Mouse (Mus musculus) C2C12 (cell line): ENCODE data around the gene Bcor. TPM values are rescaled to one million over a fixed set of nuclear protein-coding genes. Genes with fewer than 3 reads are reported as not detected.

Experiments
- H3K27me3 ChIP-seq: one replicate; pipeline ENCODE4 v1.6.1; 2011; ENCODE audit not compliant: control insufficient read depth, insufficient read depth, insufficient read length
- H3K36me3 ChIP-seq: one replicate; pipeline ENCODE4 v1.6.1; 2011; ENCODE audit not compliant: control insufficient read depth, insufficient read depth
- H3K4me3 ChIP-seq: one replicate; pipeline ENCODE4 v1.5.1; 2011; ENCODE audit warnings: mild to moderate bottlenecking, control low read depth; ENCODE audit not compliant: poor library complexity, insufficient read depth, severe bottlenecking
- H3K79me2 ChIP-seq: one replicate; pipeline ENCODE4 v1.6.1; 2011; ENCODE audit not compliant: control insufficient read depth, insufficient read depth
- H3K79me3 ChIP-seq: one replicate; pipeline ENCODE4 v1.6.1; 2011; ENCODE audit warnings: low read depth, control low read depth
- H3ac ChIP-seq: one replicate; pipeline ENCODE3; 2011; ENCODE audit warnings: low read depth; ENCODE audit not compliant: control insufficient read depth, insufficient read length
- CEBPB ChIP-seq: IDR thresholded peaks from one replicate; pipeline ENCODE4 v1.6.1; 2011; ENCODE audit warnings: low read depth, mild to moderate bottlenecking, control low read depth, moderate library complexity
- CTCF ChIP-seq: IDR thresholded peaks from one replicate; pipeline ENCODE4 v1.5.1; 2011; ENCODE audit not compliant: control insufficient read depth, insufficient read depth, insufficient read length
- FOSL1 ChIP-seq: IDR thresholded peaks from one replicate; pipeline ENCODE4 v1.8.0; 2011; ENCODE audit warnings: mild to moderate bottlenecking, low read length; ENCODE audit not compliant: poor library complexity, insufficient read depth, severe bottlenecking
- MAX ChIP-seq: IDR thresholded peaks from one replicate; pipeline ENCODE4 v1.6.1; 2011; ENCODE audit warnings: mild to moderate bottlenecking, control low read depth
- MYOD1 ChIP-seq: IDR thresholded peaks from one replicate; pipeline ENCODE4 v1.6.1; 2011; ENCODE audit warnings: low read depth; ENCODE audit not compliant: control insufficient read depth, insufficient read length
- MYOG ChIP-seq: IDR thresholded peaks from one replicate; pipeline ENCODE4 v1.6.1; 2011; ENCODE audit not compliant: control insufficient read depth, insufficient read length; ENCODE audit errors: extremely low read depth
- USF1 ChIP-seq: IDR thresholded peaks from one replicate; pipeline ENCODE4 v1.6.1; 2011; ENCODE audit warnings: low read depth, mild to moderate bottlenecking, control low read depth, moderate library complexity
- polyA plus RNA-seq: library from polyadenylated mRNA; unstranded; fragments of >200 nt; fragmentation: generic; extraction: Trizol; gene quantifications from one replicate; pipeline ENCODE4 v1.2.1, GENCODE M21; 2012; ENCODE audit warnings: missing spikeins

The Bcor gene
- polyA plus RNA-seq, 1 experiment = 15.2 TPM

- no peaks in the 10 kb centered on the region for H3K27me3 ChIP-seq
- no peaks in the 10 kb centered on the region for H3K36me3 ChIP-seq
- H3K79me3 ChIP-seq = peaks cover 11% of the 10 kb centered on the region
- TF ChIP-seq FOSL1 = no peak
- TF ChIP-seq MYOG = no peak
- TF ChIP-seq MYOD1 = no peak
- H3ac ChIP-seq = no peak overlapping the region
- peaks cover 22% of the 10 kb centered on the region for H3K79me2 ChIP-seq
- no peak overlapping the region for H3K4me3 ChIP-seq
Measured at GRCm38 (mm10) chrX:12082184-12082583, 78.0 kb downstream of the Bcor start.

DNA sequence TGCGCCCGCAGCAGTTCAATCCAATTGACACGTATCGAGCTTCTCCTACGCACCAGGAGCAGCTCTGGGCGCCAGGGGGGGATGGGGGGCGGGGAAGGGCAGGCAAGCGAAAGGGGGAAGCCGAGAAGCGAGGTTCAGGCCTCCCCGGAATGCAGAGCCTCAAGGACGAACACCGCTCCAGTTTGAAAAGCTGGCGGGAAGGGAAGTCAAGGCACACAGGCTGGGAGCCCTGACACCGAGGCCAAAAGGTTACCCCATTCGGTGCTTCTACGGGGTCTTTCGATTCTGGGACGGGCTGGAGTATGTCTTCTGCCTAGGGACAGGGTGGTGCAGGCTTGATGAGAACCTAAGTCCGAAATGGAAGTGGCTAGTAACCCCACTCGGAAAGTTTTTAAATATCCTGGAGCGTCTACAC is 78.4 kb downstream of the Bcor start:
- TF ChIP-seq USF1 = no peak
- TF ChIP-seq MYOD1 = no peak
- TF ChIP-seq FOSL1 = no peak
- Histone ChIP-seq H3K27me3 (no peaks in the 10 kb centered on the region), H3K79me3 (peaks cover 11% of the 10 kb centered on the region), H3ac (no peak overlapping the region), H3K79me2 (peaks cover 26% of the 10 kb centered on the region), H3K4me3 (no peak overlapping the region), H3K36me3 (no peaks in the 10 kb centered on the region)

DNA sequence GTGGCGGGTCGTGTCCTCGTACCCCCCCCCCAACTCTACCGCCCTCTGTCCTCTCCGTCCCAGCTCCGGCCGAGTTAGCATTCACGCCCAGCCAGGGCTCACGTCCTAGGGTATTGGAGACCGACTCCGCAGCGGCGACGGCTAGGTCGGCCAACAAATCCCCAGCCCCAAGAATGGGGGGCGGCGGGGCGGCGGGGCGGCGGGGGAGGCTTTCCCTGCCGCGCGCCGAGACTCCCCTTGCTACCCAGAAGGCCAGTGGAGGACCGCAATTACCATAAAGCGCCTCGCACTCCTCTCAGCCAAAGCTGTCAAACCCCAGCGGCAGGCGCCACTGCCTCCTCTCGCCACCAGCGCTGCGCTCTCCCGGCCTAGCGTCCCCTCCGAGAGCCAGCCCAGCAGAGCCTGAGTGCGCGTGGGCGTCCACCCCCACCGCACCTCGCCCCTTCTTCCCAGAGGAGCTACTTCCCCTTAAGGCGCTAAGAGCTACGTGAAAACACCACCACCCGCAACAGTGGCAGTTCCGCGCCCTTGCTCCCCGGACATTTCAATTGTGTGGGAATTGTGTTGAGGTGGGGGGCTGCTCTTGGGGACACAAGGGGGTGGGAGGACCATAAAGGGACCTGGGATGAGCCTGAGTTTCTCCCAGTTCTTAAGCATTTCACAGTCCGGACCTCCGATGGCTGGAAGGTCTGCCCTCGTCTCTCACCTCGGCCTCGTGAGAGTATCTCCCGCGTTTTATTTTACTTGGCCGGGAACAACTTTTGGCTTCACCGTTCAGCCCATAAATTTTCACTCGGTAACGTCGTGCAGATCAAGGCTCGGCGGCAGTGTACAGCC is 79.0 kb downstream of the Bcor start:
- no peaks in the 10 kb centered on the region for H3K36me3 ChIP-seq
- no peaks in the 10 kb centered on the region for H3K27me3 ChIP-seq

DNA sequence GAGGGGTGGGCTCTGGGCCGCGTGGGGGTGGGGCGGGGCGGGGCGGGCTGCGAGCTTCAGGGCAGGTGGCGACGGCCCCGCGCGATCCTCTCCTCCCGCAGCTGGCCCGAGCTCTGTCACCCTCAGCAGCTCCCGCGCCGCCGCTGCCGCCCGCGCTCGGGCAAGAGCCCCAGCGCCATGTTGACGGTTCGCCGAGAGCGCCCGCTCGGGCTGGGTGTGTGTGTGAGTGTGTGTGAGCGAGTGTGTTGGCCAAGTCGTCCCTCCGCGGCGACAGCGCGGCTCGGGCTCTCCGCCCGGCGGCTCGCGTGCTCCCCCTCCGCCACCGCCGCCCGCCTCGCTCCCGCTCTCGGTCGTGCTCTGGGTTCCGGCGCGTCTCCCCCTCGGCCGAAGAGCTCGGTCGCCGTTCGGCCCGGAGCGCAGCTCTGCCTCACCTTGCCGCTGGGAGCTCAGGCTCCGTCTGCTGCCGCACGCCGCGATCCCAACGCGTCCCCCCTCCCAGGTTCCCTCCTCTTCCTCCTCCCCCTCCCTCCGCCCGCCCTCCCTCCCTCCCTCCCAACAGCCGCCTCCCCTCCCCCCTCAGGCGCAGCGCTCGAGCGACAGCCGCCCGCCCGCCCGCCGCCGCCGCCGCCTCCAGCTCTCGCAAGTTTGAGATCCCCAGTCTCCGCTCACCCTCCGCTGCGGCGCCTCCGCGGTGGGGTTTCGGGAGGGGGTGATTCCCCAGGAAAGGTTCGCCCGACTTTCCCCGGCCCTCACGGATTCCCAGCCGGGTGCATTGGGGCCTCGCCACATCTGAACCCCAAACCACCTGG is 79.9 kb downstream of the Bcor start:
- no peaks in the 10 kb centered on the region for H3K27me3 ChIP-seq
- H3K36me3 ChIP-seq = no peaks in the 10 kb centered on the region
- H3K4me3 ChIP-seq = peak overlapping the region; percentile 44
- H3K79me2 ChIP-seq = peaks cover 41% of the 10 kb centered on the region
- no peak for TF ChIP-seq MYOG
- no peak for TF ChIP-seq CTCF
- TF ChIP-seq CEBPB = no peak
- TF ChIP-seq FOSL1 = no peak
- no peak for TF ChIP-seq MYOD1
- no peak for TF ChIP-seq MAX
- TF ChIP-seq USF1 = no peak
- peaks cover 18% of the 10 kb centered on the region for H3K79me3 ChIP-seq
- peak overlapping the region; percentile 92 for H3ac ChIP-seq

More for the DNA sequence above, 79.0 kb downstream of the Bcor start:
- H3K79me3 ChIP-seq = peaks cover 14% of the 10 kb centered on the region
- H3ac ChIP-seq = no peak overlapping the region
- H3K4me3 ChIP-seq = no peak overlapping the region
- H3K79me2 ChIP-seq = peaks cover 33% of the 10 kb centered on the region
- TF ChIP-seq FOSL1 (no peak), MYOG (no peak), MAX (no peak), CTCF (no peak), USF1 (no peak), MYOD1 (no peak), CEBPB (no peak)

DNA sequence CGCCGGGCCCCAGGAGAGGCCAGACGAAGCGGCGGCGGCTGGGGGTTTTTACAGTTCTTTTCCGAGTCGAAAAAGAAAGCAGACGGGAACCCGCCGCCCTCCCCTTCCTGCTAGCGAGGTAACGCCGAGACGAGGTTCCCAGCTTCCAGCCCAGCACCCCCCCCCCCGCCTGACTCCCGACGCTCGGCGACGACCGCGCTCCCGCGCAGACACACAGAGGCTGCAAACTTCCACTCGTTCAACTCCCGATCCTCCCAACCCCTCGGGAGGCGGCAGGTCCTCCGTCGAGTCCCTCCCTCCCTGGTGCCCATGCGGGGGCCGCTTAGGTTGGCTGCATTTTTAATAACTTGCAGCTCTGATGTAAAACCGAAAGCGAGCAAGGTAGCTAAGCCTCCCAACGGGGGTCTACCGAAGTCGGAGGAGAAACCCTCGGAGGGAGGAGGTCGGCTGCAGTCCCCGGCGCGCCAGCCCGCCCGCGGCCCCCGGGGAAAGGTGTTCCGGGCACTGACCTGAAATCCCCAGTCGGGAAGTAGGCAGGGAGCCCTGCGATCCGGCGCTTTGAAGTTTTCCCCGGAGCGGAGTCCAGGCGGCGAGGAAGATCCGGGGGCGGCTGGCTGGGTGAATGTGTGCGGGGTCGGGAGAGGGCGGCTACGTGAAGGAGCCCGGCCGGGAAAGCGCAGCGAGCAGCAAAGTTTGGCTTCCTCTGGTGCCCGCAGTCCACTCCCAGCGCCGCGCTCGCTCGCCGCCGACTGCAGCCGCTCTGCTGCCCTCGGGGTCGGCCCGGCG is 80.7 kb downstream of the Bcor start:
- no peaks in the 10 kb centered on the region for H3K27me3 ChIP-seq
- H3K4me3 ChIP-seq = peak overlapping the region; percentile 44
- H3ac ChIP-seq = peak overlapping the region; percentile 92
- TF ChIP-seq CTCF = no peak
- H3K79me3 ChIP-seq = peaks cover 25% of the 10 kb centered on the region
- H3K36me3 ChIP-seq = no peaks in the 10 kb centered on the region
- H3K79me2 ChIP-seq = peaks cover 49% of the 10 kb centered on the region

DNA sequence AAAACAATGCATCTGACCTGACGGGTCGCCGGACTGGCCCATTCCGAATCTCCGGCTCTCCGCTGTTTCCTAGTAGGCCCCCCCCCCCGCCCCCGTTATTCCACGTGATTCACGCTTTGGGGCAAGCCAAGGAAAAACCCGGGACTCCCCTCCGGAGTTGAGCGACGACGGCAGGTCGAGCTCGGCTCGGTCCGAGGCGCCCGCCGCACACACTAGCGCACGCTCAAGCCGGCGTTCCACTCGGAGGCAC is 81.2 kb downstream of the Bcor start:
- peak overlapping the region; percentile 77 for H3ac ChIP-seq
- no peaks in the 10 kb centered on the region for H3K27me3 ChIP-seq
- peaks cover 28% of the 10 kb centered on the region for H3K79me3 ChIP-seq
- H3K79me2 ChIP-seq = peaks cover 54% of the 10 kb centered on the region
- peak overlapping the region; percentile 44 for H3K4me3 ChIP-seq
- no peaks in the 10 kb centered on the region for H3K36me3 ChIP-seq
- no peak for TF ChIP-seq CTCF
- no peak for TF ChIP-seq MYOD1
- TF ChIP-seq CEBPB = no peak
- TF ChIP-seq MYOG = no peak
- TF ChIP-seq FOSL1 = no peak
- no peak for TF ChIP-seq USF1
- TF ChIP-seq MAX = no peak
